Mouse (Mus musculus): ENCODE measurements around the gene Bmpr1b. TPM values are rescaled to one million over a fixed set of nuclear protein-coding genes. Genes with fewer than 3 reads are reported as not detected.

Gene Bmpr1b
- polyA plus RNA-seq, 1 experiment from 2014 or later: 10.7 TPM

DNA sequence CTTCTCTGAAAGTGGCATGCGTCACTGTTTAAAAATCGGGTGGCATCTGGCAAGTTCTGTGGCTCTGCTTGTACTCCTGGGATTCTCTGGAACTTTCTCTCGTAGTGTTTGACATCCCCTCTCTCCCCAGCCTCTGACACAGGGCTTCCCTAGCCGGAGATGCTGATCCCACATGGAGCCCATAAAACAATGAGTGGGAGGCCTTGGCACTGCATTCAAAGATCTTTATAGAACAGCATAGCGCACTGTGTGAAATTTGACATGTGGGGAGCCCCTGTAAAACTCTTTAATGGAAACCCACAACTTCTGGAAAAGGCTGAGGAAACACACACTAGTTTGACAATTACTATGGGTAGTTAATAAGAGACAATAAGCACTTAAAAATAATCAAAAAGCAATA, 126.2 kb downstream of the Bmpr1b start:
- no peak for DNase-seq (ENCODE audit: low spot score)
- Histone ChIP-seq H3K27ac (ENCODE audit: low read depth, low read length) (no peak overlapping the region), H3K4me1 (replicated peaks; ENCODE audit: control insufficient read depth, insufficient read depth, low read length) (no peaks in the 10 kb centered on the region), H3K9ac (ENCODE audit: low read length) (no peak overlapping the region), H3K4me3 (ENCODE audit: low read depth, low read length) (no peak overlapping the region), H3K27me3 (ENCODE audit: control insufficient read depth, insufficient read depth, low read length) (no peaks in the 10 kb centered on the region), H3K36me3 (ENCODE audit: control insufficient read depth, insufficient read depth, low read length) (no peaks in the 10 kb centered on the region), H3K4me2 (ENCODE audit: low read depth, low read length, severe bottlenecking) (no peak overlapping the region), H3K9me3 (ENCODE audit: control insufficient read depth, low read length) (no peaks in the 10 kb centered on the region)
- no peak for ATAC-seq (replicated peaks; ENCODE audit: low FRiP score)
- WGBS: 91% methylated on average over 5 of the region's 5 CpGs

DNA sequence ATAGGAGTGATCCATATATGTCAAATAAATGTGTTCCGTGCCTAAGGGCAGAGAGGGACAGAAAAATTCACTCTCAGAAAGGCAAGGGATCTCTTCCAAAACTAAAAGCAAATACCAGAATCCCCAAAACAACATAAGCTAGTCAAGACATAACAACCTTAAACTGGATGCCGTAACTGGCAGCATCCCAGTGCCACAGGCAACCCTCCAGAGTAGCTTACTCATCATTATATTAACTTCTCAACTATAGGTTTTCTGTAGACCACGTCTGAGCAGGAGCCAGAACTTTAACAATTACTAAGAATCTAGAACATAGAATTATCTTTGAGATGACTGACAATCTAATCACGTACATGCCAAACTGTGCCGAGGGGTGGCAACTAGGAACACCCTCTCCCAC, 128.9 kb downstream of the Bmpr1b start:
- 89% methylated on average over 5 of the region's 5 CpGs for WGBS
- Histone ChIP-seq H3K36me3 (ENCODE audit: control insufficient read depth, insufficient read depth, low read length) (no peaks in the 10 kb centered on the region), H3K27ac (ENCODE audit: low read depth, low read length) (no peak overlapping the region), H3K9me3 (ENCODE audit: control insufficient read depth, low read length) (no peaks in the 10 kb centered on the region), H3K9ac (ENCODE audit: low read length) (no peak overlapping the region), H3K4me3 (ENCODE audit: low read depth, low read length) (no peak overlapping the region), H3K4me2 (ENCODE audit: low read depth, low read length, severe bottlenecking) (no peak overlapping the region), H3K27me3 (ENCODE audit: control insufficient read depth, insufficient read depth, low read length) (no peaks in the 10 kb centered on the region), H3K4me1 (replicated peaks; ENCODE audit: control insufficient read depth, insufficient read depth, low read length) (no peaks in the 10 kb centered on the region)
- DNase-seq (ENCODE audit: low spot score): no peak
- no peak for ATAC-seq (replicated peaks; ENCODE audit: low FRiP score)

DNA sequence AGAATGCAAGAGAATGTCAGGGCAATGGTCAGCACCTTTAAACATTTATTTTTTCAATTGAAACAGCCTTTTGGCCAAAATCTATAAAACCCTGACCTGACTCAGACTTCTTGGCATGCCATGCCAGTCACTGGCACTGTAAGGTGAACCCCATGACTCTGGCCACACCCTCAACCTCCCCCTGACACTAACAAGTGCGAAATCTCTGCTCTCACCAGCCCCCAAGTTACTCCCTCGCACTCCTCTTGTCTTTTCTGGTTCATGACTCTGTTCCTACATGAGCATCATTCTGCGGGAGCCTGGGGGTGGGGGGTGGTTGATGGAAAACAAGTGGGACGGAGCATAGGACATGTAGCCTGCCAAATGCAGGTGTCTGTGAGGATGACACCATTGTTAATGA, 135.1 kb downstream of the Bmpr1b start:
- ATAC-seq (replicated peaks; ENCODE audit: low FRiP score) (no peak), DNase-seq (ENCODE audit: low spot score) (no peak)
- H3K9ac ChIP-seq (ENCODE audit: low read length): no peak overlapping the region
- 75% methylated on average over 4 of the region's 4 CpGs for WGBS
- no peaks in the 10 kb centered on the region for H3K36me3 ChIP-seq (ENCODE audit: control insufficient read depth, insufficient read depth, low read length)
- H3K4me2 ChIP-seq (ENCODE audit: low read depth, low read length, severe bottlenecking): no peak overlapping the region
- no peaks in the 10 kb centered on the region for H3K27me3 ChIP-seq (ENCODE audit: control insufficient read depth, insufficient read depth, low read length)
- no peak overlapping the region for H3K4me3 ChIP-seq (ENCODE audit: low read depth, low read length)
- H3K9me3 ChIP-seq (ENCODE audit: control insufficient read depth, low read length): no peaks in the 10 kb centered on the region
- no peaks in the 10 kb centered on the region for H3K4me1 ChIP-seq (replicated peaks; ENCODE audit: control insufficient read depth, insufficient read depth, low read length)
- H3K27ac ChIP-seq (ENCODE audit: low read depth, low read length): no peak overlapping the region

DNA sequence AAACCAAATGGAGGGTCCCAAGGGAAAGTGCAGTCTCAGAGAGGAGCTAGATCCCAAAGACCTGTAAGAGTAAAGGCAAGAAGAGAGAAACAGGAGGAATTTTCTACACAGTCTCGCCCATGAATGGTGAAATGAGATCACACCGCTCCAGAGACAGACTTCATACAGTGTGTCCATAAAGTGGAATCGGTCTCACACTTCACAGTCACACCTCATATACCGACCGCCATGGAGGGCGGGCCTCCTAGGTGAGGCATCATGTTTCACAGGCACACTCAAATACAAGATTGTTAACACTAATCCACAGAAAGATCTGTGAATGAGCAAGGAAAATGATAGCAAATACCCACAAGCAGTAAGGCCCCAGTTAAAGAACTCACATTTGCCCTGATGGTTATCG, 149.5 kb downstream of the Bmpr1b start:
- ATAC-seq (replicated peaks; ENCODE audit: low FRiP score) (0 out of 2 replicates have a peak, but pooled peaks have one; percentile 42), DNase-seq (ENCODE audit: low spot score) (no peak)
- Histone ChIP-seq H3K27me3 (ENCODE audit: control insufficient read depth, insufficient read depth, low read length) (no peaks in the 10 kb centered on the region), H3K4me3 (ENCODE audit: low read depth, low read length) (no peak overlapping the region), H3K36me3 (ENCODE audit: control insufficient read depth, insufficient read depth, low read length) (no peaks in the 10 kb centered on the region), H3K4me1 (replicated peaks; ENCODE audit: control insufficient read depth, insufficient read depth, low read length) (no peaks in the 10 kb centered on the region), H3K4me2 (ENCODE audit: low read depth, low read length, severe bottlenecking) (no peak overlapping the region), H3K9ac (ENCODE audit: low read length) (no peak overlapping the region), H3K27ac (ENCODE audit: low read depth, low read length) (no peak overlapping the region), H3K9me3 (ENCODE audit: control insufficient read depth, low read length) (no peaks in the 10 kb centered on the region)
- 88% methylated on average over 7 of the region's 7 CpGs for WGBS

DNA sequence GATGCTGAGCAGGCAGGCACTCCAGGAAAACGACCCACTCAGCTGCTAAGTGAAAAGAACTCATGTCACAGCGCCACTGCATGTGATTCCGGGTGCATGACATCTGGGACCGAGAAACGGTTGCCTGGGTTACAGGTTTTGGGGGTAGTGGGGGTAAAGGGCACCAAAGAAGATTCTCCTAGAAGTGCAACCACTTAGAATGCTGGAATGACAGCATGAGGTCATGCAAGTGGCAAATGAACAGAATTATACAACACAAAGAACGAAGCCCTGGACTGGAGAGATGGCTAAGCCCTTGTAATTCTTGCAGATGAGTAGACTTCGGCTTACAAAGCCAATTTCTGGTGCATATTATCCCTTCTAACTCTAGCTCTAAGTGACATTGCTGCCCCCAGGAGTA, 184.7 kb downstream of the Bmpr1b start:
- Histone ChIP-seq H3K36me3 (ENCODE audit: control insufficient read depth, insufficient read depth, low read length) (no peaks in the 10 kb centered on the region), H3K9ac (ENCODE audit: low read length) (no peak overlapping the region), H3K27ac (ENCODE audit: low read depth, low read length) (no peak overlapping the region), H3K4me3 (ENCODE audit: low read depth, low read length) (no peak overlapping the region), H3K4me1 (replicated peaks; ENCODE audit: control insufficient read depth, insufficient read depth, low read length) (no peaks in the 10 kb centered on the region), H3K4me2 (ENCODE audit: low read depth, low read length, severe bottlenecking) (no peak overlapping the region), H3K27me3 (ENCODE audit: control insufficient read depth, insufficient read depth, low read length) (no peaks in the 10 kb centered on the region), H3K9me3 (ENCODE audit: control insufficient read depth, low read length) (no peaks in the 10 kb centered on the region; the same call in 1 of the 2 replicates)
- peak; percentile 49 for DNase-seq (ENCODE audit: low spot score)
- 53% methylated on average over 7 of the region's 7 CpGs for WGBS
- ATAC-seq (replicated peaks; ENCODE audit: low FRiP score): peak; percentile 37; the same call in 1 of the 2 replicates

DNA sequence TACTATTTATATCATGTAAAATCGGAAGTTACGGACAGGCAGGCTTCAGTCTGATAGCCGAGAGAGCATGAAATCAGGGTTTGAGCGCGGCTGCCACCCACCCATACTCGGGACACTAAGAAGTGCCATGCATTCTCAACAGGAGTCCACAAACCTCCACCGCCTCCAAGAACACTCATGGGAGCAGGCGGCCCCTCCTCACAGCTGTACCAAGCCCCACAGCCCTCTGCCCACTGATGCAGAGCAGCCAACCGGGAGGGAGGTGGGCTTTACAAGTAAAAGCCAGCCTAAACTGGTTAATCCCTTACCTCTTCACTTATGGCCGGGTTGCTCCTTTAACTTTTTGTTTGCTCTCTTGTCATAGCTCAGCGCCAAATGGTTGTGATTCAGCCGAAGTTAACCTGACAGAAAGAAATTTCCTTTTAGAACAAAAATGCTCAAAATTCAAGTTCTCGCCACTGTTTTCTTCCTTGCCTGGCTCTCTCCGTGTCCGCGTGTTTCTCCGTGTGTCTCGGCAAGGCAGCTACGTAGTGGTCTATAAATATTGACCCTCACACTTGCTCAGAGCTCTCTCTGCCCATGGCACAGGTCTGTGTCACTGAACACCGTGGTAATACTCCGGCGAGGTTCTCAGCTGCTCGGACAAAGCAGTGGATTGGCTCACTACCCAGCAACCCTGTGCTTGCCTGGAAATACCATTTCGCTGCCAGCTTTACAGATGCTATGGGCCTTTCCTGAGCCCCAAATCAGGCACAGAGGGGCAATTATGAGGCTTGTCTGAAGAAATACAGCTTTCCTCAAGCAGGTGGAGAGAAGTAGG, 187.4 kb downstream of the Bmpr1b start:
- Histone ChIP-seq H3K4me2 (ENCODE audit: low read depth, low read length, severe bottlenecking) (no peak overlapping the region), H3K4me1 (replicated peaks; ENCODE audit: control insufficient read depth, insufficient read depth, low read length) (no peaks in the 10 kb centered on the region), H3K4me3 (ENCODE audit: low read depth, low read length) (no peak overlapping the region), H3K9me3 (ENCODE audit: control insufficient read depth, low read length) (no peaks in the 10 kb centered on the region; the same call in 1 of the 2 replicates), H3K27ac (ENCODE audit: low read depth, low read length) (no peak overlapping the region), H3K9ac (ENCODE audit: low read length) (no peak overlapping the region), H3K36me3 (ENCODE audit: control insufficient read depth, insufficient read depth, low read length) (no peaks in the 10 kb centered on the region), H3K27me3 (ENCODE audit: control insufficient read depth, insufficient read depth, low read length) (no peaks in the 10 kb centered on the region)
- peak; percentile 48 for DNase-seq (ENCODE audit: low spot score)
- ATAC-seq (replicated peaks; ENCODE audit: low FRiP score): peak; percentile 54; the same call in 1 of the 2 replicates
- WGBS: 74% methylated on average over 24 of the region's 24 CpGs

DNA sequence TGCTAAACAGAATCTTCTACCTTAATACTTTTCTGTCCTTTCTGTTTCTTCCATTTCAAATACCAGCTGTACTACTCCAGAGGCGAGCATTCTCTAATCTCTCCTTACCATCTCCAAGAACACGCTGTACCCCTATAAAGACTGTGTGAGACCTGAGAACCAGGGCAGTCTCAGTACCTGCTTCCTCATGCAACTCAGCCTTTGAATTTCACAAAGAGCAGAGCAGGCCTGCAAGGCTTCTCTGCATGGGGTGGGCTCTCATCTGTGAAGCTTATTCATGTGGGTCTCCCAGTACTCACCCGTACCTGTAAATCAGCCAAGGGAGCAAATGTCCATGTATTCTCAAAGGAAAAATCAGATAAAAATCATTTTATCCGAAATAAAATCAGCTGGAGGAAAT, 203.0 kb downstream of the Bmpr1b start:
- Histone ChIP-seq H3K9me3 (ENCODE audit: control insufficient read depth, low read length) (no peaks in the 10 kb centered on the region), H3K27ac (ENCODE audit: low read depth, low read length) (no peak overlapping the region), H3K4me3 (ENCODE audit: low read depth, low read length) (no peak overlapping the region), H3K27me3 (ENCODE audit: control insufficient read depth, insufficient read depth, low read length) (no peaks in the 10 kb centered on the region), H3K36me3 (ENCODE audit: control insufficient read depth, insufficient read depth, low read length) (no peaks in the 10 kb centered on the region), H3K9ac (ENCODE audit: low read length) (no peak overlapping the region), H3K4me1 (replicated peaks; ENCODE audit: control insufficient read depth, insufficient read depth, low read length) (no peaks in the 10 kb centered on the region), H3K4me2 (ENCODE audit: low read depth, low read length, severe bottlenecking) (no peak overlapping the region)
- no peak for ATAC-seq (replicated peaks; ENCODE audit: low FRiP score)
- 59% methylated on average over 4 of the region's 4 CpGs for whole genome bisulfite sequencing
- DNase-seq (ENCODE audit: low spot score): no peak

DNA sequence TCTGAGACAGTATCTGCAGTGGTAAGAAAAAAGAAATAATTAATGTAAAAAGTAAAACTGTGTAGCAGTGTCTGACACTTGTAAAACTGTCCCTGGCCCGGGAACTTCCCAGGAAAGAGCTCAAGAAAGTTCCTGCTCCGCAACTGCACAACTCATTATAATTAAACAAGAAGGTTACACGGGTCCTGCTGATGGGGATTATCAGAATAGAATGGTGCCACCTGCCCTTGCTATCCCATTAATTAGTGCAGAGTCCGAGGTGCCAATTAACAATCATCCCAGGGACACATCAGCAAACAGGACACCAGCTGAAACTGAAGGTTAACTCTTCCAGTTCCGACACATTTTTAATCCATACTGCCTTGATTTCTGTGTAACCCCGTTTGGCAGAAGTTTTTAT, 216.3 kb downstream of the Bmpr1b start:
- no peak overlapping the region for H3K4me2 ChIP-seq (ENCODE audit: low read depth, low read length, severe bottlenecking)
- no peaks in the 10 kb centered on the region for H3K36me3 ChIP-seq (ENCODE audit: control insufficient read depth, insufficient read depth, low read length)
- no peaks in the 10 kb centered on the region for H3K9me3 ChIP-seq (ENCODE audit: control insufficient read depth, low read length)
- no peak overlapping the region for H3K9ac ChIP-seq (ENCODE audit: low read length)
- peaks cover 5% of the 10 kb centered on the region; the same call in 1 of the 2 replicates for H3K4me1 ChIP-seq (replicated peaks; ENCODE audit: control insufficient read depth, insufficient read depth, low read length)
- H3K4me3 ChIP-seq (ENCODE audit: low read depth, low read length): no peak overlapping the region
- DNase-seq (ENCODE audit: low spot score) (peak; percentile 63), ATAC-seq (replicated peaks; ENCODE audit: low FRiP score) (peak; percentile 92)
- H3K27ac ChIP-seq (ENCODE audit: low read depth, low read length): no peak overlapping the region
- WGBS: 13% methylated on average over 6 of the region's 6 CpGs
- H3K27me3 ChIP-seq (ENCODE audit: control insufficient read depth, insufficient read depth, low read length): no peaks in the 10 kb centered on the region

DNA sequence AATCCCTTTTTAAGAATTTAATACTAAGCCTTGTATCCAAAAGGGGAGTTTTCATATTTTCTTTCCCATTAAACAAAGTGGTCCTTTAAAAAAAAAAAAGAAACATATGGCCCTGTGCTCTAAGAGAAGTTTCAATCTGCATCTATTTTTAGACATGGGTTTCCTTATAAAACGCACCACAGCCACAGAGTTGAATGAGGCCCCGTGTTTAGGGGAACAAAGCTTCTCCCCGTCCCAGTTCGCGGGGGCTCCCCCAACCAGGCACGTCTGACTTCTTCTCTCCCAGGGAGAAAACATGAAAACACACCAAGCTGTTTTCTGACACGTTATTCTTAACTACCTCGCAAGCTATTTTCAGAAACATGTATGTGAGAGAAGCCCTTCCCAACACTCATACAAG, 218.6 kb downstream of the Bmpr1b start:
- DNase-seq (ENCODE audit: low spot score): no peak
- Histone ChIP-seq H3K4me2 (ENCODE audit: low read depth, low read length, severe bottlenecking) (no peak overlapping the region), H3K9ac (ENCODE audit: low read length) (no peak overlapping the region), H3K36me3 (ENCODE audit: control insufficient read depth, insufficient read depth, low read length) (no peaks in the 10 kb centered on the region), H3K27me3 (ENCODE audit: control insufficient read depth, insufficient read depth, low read length) (no peaks in the 10 kb centered on the region), H3K27ac (ENCODE audit: low read depth, low read length) (no peak overlapping the region), H3K4me1 (replicated peaks; ENCODE audit: control insufficient read depth, insufficient read depth, low read length) (peaks cover 5% of the 10 kb centered on the region; the same call in 1 of the 2 replicates), H3K4me3 (ENCODE audit: low read depth, low read length) (no peak overlapping the region), H3K9me3 (ENCODE audit: control insufficient read depth, low read length) (no peaks in the 10 kb centered on the region)
- no peak for ATAC-seq (replicated peaks; ENCODE audit: low FRiP score)
- WGBS: 59% methylated on average over 8 of the region's 8 CpGs
